Mouse (Mus musculus): ENCODE data around the gene Apoc3. TPM values are rescaled to one million over a fixed set of nuclear protein-coding genes. Genes with fewer than 3 reads are reported as not detected.

Apoc3 gene
- 15.5 and 47.2 TPM in 2 replicates for polyA plus RNA-seq (2011; ENCODE audit: insufficient read depth, insufficient read length, low replicate concordance, missing spikeins)

DNA sequence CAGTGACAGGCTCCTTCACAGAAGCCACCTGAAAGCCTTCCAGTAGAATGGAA lies at the start of gene Apoc3:
Gene Apoc3 (minus strand): TSS at position 41 of the 53 bp plus-strand sequence.
- Histone ChIP-seq H3K4me3 (replicated peaks; ENCODE audit: control insufficient read depth, low read depth, low read length) (no peak within 1 kb of the TSS), H3K27ac (ENCODE audit: control insufficient read depth, insufficient read depth, low read depth, low read length, poor library complexity) (no peak within 1 kb of the TSS), H3K4me1 (ENCODE audit: control insufficient read depth, insufficient read depth, low read length) (no peaks in the 10 kb centered on the region)
- TF ChIP-seq CTCF (IDR thresholded peaks at IDR 0.05; ENCODE audit: control insufficient read depth, insufficient read depth, low read length): no peak
- no peak for TF ChIP-seq POLR2A (IDR thresholded peaks at IDR 0.05; ENCODE audit: borderline replicate concordance, control insufficient read depth, low read depth, low read length)

DNA sequence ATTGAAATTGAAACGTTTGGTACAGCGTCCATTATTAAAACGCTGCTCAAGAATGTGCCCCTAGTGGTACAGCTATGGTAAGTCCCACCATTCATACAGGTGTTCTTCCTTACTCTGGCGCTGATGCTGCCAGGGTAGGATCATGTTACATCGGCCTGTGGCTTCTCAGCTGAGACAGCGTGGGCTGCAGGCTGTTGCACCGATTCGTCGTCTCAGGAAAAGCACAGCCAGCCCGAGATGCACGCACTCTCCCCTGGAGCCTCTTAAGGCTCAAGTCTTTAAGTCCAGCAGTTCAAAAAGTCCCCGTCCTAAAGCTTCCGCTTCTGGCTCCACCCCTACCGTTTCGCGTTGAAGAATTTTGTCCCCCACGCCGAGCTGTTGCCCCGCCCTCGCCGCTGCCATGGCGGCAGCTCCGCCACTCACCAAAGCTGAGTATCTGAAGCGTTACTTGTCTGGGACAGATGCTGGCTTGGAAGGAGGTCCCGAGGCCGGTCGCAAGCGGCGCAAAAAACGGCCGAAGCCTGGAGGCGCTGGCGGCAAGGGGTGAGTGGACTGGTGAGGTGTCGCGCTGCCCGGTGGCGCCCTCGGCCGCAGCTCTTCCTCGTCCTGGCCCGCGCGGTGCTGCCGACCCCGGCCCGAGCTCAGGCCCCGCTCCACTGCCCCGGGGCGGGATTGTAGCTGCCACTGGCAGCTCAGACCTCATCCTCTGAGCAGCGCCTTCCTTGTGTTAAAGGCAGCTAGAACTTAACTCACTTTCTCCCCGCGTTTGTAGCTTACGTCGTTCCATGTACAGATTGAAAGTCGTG lies 47.4 kb upstream of the Apoc3 start, which contains the start of gene Bud13:
Gene Bud13 (plus strand): TSS at position 378 of the 806 bp plus-strand sequence.
- H3K27ac ChIP-seq (ENCODE audit: control insufficient read depth, insufficient read depth, low read depth, low read length, poor library complexity): peak within 1 kb of the TSS; percentile 76
- peak; percentile 29 for TF ChIP-seq CTCF (IDR thresholded peaks at IDR 0.05; ENCODE audit: control insufficient read depth, insufficient read depth, low read length)
- TF ChIP-seq POLR2A (IDR thresholded peaks at IDR 0.05; ENCODE audit: borderline replicate concordance, control insufficient read depth, low read depth, low read length): peak; percentile 85; the same call in 1 of the 2 replicates
- under 1% methylated on average over 55 of the region's 55 CpGs for WGBS
- peak within 1 kb of the TSS; percentile 99 for H3K4me3 ChIP-seq (replicated peaks; ENCODE audit: control insufficient read depth, low read depth, low read length)
- H3K4me1 ChIP-seq (ENCODE audit: control insufficient read depth, insufficient read depth, low read length): no peaks in the 10 kb centered on the region; the same call in 1 of the 2 replicates

DNA sequence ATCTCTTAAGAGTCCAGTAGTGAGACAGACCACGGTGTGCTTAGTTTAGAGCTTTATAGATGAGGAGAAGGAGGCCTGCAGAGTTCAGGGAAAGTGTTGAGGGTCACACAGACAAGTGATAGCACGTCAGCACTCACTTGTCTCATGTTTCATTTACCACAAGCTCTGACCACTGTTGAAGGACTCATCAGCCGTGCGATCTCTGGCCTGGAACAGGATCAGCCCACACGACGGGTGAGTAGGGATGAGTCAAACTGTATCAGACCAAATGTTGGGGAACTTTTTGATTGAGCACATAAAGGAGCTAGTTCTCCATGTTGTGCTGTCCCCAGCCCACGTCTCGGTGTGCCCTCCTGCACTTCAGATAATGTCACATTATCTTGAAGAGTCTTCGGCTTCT lies 39.1 kb upstream of the Apoc3 start:
- no peak overlapping the region for H3K27ac ChIP-seq (ENCODE audit: control insufficient read depth, insufficient read depth, low read depth, low read length, poor library complexity)
- H3K4me1 ChIP-seq (ENCODE audit: control insufficient read depth, insufficient read depth, low read length): peaks cover 2% of the 10 kb centered on the region; the same call in 1 of the 2 replicates
- no peak overlapping the region for H3K4me3 ChIP-seq (replicated peaks; ENCODE audit: control insufficient read depth, low read depth, low read length)
- WGBS: 76% methylated on average over 9 of the region's 9 CpGs
- no peak for TF ChIP-seq CTCF (IDR thresholded peaks at IDR 0.05; ENCODE audit: control insufficient read depth, insufficient read depth, low read length)

DNA sequence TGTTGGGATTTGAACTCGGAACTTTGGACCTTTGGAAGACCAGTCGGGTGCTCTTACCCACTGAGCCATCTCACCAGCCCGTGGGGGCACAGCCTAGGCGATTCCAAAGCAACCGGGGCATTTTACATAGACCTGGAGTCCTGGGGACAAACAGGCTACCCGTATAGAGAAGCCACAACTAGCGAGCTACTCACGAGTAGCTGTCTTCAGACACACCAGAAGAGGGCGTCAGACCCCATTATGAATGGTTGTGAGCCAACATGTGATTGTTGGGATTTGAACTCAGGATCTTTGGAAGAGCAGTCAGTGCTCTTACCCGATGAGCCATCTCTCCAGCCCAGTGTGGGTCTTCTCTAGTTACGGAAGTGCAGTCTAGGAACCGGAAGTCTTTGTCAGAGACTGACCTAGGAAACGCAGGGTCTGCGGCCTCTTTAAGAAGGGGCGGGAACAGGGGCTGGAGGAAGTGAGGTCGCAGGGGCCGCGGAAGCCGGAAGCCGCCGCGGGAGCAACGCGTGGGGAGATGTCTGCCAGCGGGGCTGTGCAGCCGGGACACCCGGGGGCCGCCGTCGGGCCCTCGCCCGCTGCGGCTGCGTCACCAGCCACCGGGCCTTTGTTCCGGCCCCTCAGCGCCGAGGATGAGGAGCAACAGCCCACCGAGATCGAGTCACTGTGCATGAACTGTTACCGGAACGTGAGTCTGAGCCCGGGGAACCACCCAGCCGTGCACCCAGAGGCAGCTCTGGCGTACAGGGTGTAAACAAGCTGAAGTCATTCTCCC lies 37.4 kb upstream of the Apoc3 start, which contains the start of gene Zpr1:
Gene Zpr1 (plus strand): TSS at position 388 of the 778 bp plus-strand sequence.
- peak within 1 kb of the TSS; percentile 55 for H3K27ac ChIP-seq (ENCODE audit: control insufficient read depth, insufficient read depth, low read depth, low read length, poor library complexity)
- WGBS: 3% methylated on average over 45 of the region's 45 CpGs

GRCm38 (mm10) chr9:46272070-46272469 lies 36.6 kb upstream of the Apoc3 start:
- Histone ChIP-seq H3K27ac (ENCODE audit: control insufficient read depth, insufficient read depth, low read depth, low read length, poor library complexity) (no peak overlapping the region), H3K4me3 (replicated peaks; ENCODE audit: control insufficient read depth, low read depth, low read length) (peak overlapping the region; percentile 36), H3K4me1 (ENCODE audit: control insufficient read depth, insufficient read depth, low read length) (peaks cover 2% of the 10 kb centered on the region; the same call in 1 of the 2 replicates)
- WGBS: 36% methylated on average over 9 of the region's 9 CpGs
- TF ChIP-seq POLR2A (IDR thresholded peaks at IDR 0.05; ENCODE audit: borderline replicate concordance, control insufficient read depth, low read depth, low read length) (no peak), CTCF (IDR thresholded peaks at IDR 0.05; ENCODE audit: control insufficient read depth, insufficient read depth, low read length) (no peak)

More for the DNA sequence above, 37.4 kb upstream of the Apoc3 start, which contains the start of gene Zpr1:
- TF ChIP-seq POLR2A (IDR thresholded peaks at IDR 0.05; ENCODE audit: borderline replicate concordance, control insufficient read depth, low read depth, low read length) (peak; percentile 66; the same call in 1 of the 2 replicates), CTCF (IDR thresholded peaks at IDR 0.05; ENCODE audit: control insufficient read depth, insufficient read depth, low read length) (no peak)
- Histone ChIP-seq H3K4me1 (ENCODE audit: control insufficient read depth, insufficient read depth, low read length) (peaks cover 2% of the 10 kb centered on the region; the same call in 1 of the 2 replicates), H3K4me3 (replicated peaks; ENCODE audit: control insufficient read depth, low read depth, low read length) (peak within 1 kb of the TSS; percentile 89)

GRCm38 (mm10) chr9:46270782-46271181 lies 35.3 kb upstream of the Apoc3 start:
- no peak for TF ChIP-seq POLR2A (IDR thresholded peaks at IDR 0.05; ENCODE audit: borderline replicate concordance, control insufficient read depth, low read depth, low read length)
- TF ChIP-seq CTCF (IDR thresholded peaks at IDR 0.05; ENCODE audit: control insufficient read depth, insufficient read depth, low read length): no peak
- H3K4me1 ChIP-seq (ENCODE audit: control insufficient read depth, insufficient read depth, low read length): peaks cover 2% of the 10 kb centered on the region; the same call in 1 of the 2 replicates
- no peak overlapping the region for H3K27ac ChIP-seq (ENCODE audit: control insufficient read depth, insufficient read depth, low read depth, low read length, poor library complexity)
- WGBS: 81% methylated on average over 4 of the region's 4 CpGs
- no peak overlapping the region for H3K4me3 ChIP-seq (replicated peaks; ENCODE audit: control insufficient read depth, low read depth, low read length)

DNA sequence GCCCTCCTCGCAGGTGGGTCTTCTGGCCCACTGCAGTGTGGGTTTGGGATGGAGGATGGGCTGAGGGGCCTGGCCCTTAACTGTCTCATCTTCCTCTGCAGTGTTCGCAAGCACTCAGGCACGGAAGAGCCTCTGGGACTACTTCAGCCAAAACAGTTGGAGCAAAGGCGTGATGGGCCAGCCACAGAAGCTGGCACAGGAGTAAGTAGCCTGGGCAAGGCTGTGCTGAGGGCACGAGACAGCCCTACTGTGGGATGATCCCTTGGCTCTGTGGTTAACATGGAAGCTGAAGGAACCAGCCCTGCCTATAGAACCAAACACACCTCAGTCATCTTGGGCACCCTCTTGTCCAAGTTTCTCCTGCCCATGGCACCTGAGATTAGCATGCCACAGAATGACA lies 33.7 kb upstream of the Apoc3 start:
- TF ChIP-seq CTCF (IDR thresholded peaks at IDR 0.05; ENCODE audit: control insufficient read depth, insufficient read depth, low read length) (no peak), POLR2A (IDR thresholded peaks at IDR 0.05; ENCODE audit: borderline replicate concordance, control insufficient read depth, low read depth, low read length) (no peak)
- no peak overlapping the region for H3K4me3 ChIP-seq (replicated peaks; ENCODE audit: control insufficient read depth, low read depth, low read length)
- H3K27ac ChIP-seq (ENCODE audit: control insufficient read depth, insufficient read depth, low read depth, low read length, poor library complexity): no peak overlapping the region
- 71% methylated on average over 5 of the region's 5 CpGs for WGBS
- H3K4me1 ChIP-seq (ENCODE audit: control insufficient read depth, insufficient read depth, low read length): peaks cover 1% of the 10 kb centered on the region; the same call in 1 of the 2 replicates

DNA sequence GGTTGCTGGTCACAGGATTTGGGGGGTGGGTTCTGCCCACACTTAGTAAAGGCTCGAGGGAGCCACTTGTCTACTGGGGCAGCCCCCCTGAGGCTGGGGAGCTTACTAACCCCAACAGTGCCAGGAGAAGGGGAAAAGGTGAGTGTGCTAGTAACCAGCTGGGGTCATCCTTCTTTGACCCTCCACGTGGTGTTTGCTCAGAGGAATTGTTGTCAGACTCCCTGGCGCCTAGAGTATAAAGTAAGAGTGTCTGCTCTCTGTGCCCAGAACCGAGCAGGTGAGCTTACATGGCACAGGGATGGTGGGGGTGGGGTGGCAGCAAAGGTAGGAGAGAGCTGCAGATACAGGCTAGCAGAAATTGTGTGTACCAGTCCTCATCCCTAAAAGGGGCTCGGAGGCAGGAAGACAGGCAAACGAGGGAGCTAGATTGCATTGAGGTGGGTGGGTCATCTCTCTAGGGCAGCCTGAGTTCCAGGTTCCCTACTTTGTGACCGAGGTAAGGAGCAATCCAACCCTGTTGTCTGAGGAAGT lies 33.0 kb upstream of the Apoc3 start, which contains the start of gene Apoa5:
Gene Apoa5 (plus strand): TSS at position 291 of the 531 bp plus-strand sequence.
- Histone ChIP-seq H3K27ac (ENCODE audit: control insufficient read depth, insufficient read depth, low read depth, low read length, poor library complexity) (no peak within 1 kb of the TSS), H3K4me1 (ENCODE audit: control insufficient read depth, insufficient read depth, low read length) (no peaks in the 10 kb centered on the region; the same call in 1 of the 2 replicates), H3K4me3 (replicated peaks; ENCODE audit: control insufficient read depth, low read depth, low read length) (no peak within 1 kb of the TSS)
- TF ChIP-seq CTCF (IDR thresholded peaks at IDR 0.05; ENCODE audit: control insufficient read depth, insufficient read depth, low read length) (no peak), POLR2A (IDR thresholded peaks at IDR 0.05; ENCODE audit: borderline replicate concordance, control insufficient read depth, low read depth, low read length) (no peak)
- WGBS: 55% methylated on average over 7 of the region's 7 CpGs
